Mouse (Mus musculus) stomach, postnatal 0 days (tissue): Measurements from ENCODE around the gene Clspn. TPM values are rescaled to one million over a fixed set of nuclear protein-coding genes. Genes with fewer than 3 reads are reported as not detected.
A peak's percentile ranks its signal among the peaks of the same experiment; 100 is the strongest.

Experiments
- ATAC-seq: fragments of 200-750 bp; cut with Nextera tagmentation; 2 replicates; pipeline ENCODE4 v1.8.0; 2017; ENCODE audit not compliant: low FRiP score, low TSS enrichment
- DNase-seq: peaks from one replicate; pipeline ENCODE4 v3.0.0-alpha.2; 2016; ENCODE audit warnings: low spot score
- H3K27ac ChIP-seq: fragments of 300-500 bp; sonication (generic); replicated peaks from 2 replicates; pipeline ENCODE4 v1.5.1; 2014; ENCODE audit warnings: mild to moderate bottlenecking, control low read depth
- H3K27me3 ChIP-seq: fragments of 300-500 bp; sonication (generic); 2 replicates; pipeline ENCODE4 v1.6.1; 2014; ENCODE audit warnings: low read length; ENCODE audit not compliant: control insufficient read depth, insufficient read depth
- H3K36me3 ChIP-seq: fragments of 300-500 bp; sonication (generic); 2 replicates; pipeline ENCODE4 v1.6.1; 2014; ENCODE audit warnings: low read length, mixed read lengths; ENCODE audit not compliant: control insufficient read depth, insufficient read depth
- H3K4me1 ChIP-seq: fragments of 300-500 bp; sonication (generic); replicated peaks from 2 replicates; pipeline ENCODE4 v1.6.1; 2014; ENCODE audit warnings: antibody characterized with exemption; ENCODE audit not compliant: control insufficient read depth, insufficient read depth
- H3K4me2 ChIP-seq: fragments of 300-500 bp; sonication (generic); replicated peaks from 2 replicates; pipeline ENCODE4 v1.6.1; 2014; ENCODE audit warnings: low read depth, mild to moderate bottlenecking, control low read depth, moderate library complexity
- H3K4me3 ChIP-seq: fragments of 300-500 bp; sonication (generic); 2 replicates; pipeline ENCODE4 v1.5.1; 2014; ENCODE audit warnings: low read depth, low read length, control low read depth
- H3K9ac ChIP-seq: fragments of 300-500 bp; sonication (generic); 2 replicates; pipeline ENCODE4 v1.6.1; 2014; ENCODE audit warnings: mild to moderate bottlenecking, low read length, control low read depth, mixed read lengths
- H3K9me3 ChIP-seq: fragments of 300-500 bp; sonication (generic); 2 replicates; pipeline ENCODE4 v1.6.1; 2016; ENCODE audit warnings: low read length; ENCODE audit not compliant: control insufficient read depth
- CTCF ChIP-seq: IDR thresholded peaks from 2 replicates; pipeline ENCODE4 v1.5.1; 2016; ENCODE audit warnings: antibody characterized with exemption, low read depth, mild to moderate bottlenecking, moderate library complexity
- EP300 ChIP-seq: optimal IDR thresholded peaks from 2 replicates; pipeline ENCODE3; 2016; ENCODE audit warnings: antibody characterized with exemption
- WGBS: fragments of 180-500 bp; shearing (Covaris S2); extraction: QIAGEN DNeasy Blood & Tissue Kit; methylation state at CpG from one replicate; pipeline ENCODE4 v1.1.7; 2014; 5-methylcytosine and 5-hydroxymethylcytosine counted together
- polyA plus RNA-seq: library from polyadenylated mRNA; unstranded; fragments of >200 nt; fragmentation: Nextera tagmentation; extraction: Ambion mirVana; gene quantifications from 2 replicates; pipeline ENCODE4 v1.2.1, GENCODE M21; 2015

The Clspn gene
- polyA plus RNA-seq, 1 experiment from 2014 or later = 8.9 TPM

GRCm38 (mm10) chr4:126536865-126537264 lies 19.9 kb upstream of the Clspn start:
- 67% methylated on average over 5 of the region's 5 CpGs for WGBS
- H3K27ac ChIP-seq = no peak overlapping the region
- H3K4me2 ChIP-seq = no peak overlapping the region
- no peaks in the 10 kb centered on the region for H3K27me3 ChIP-seq
- H3K9me3 ChIP-seq = no peaks in the 10 kb centered on the region
- DNase-seq (no peak), ATAC-seq (no peak)
- TF ChIP-seq CTCF (no peak), EP300 (no peak)
- no peak overlapping the region for H3K4me3 ChIP-seq
- no peaks in the 10 kb centered on the region for H3K36me3 ChIP-seq
- no peak overlapping the region for H3K9ac ChIP-seq
- 0 out of 2 replicates have a peak, but pooled peaks cover 3% of the 10 kb centered on the region for H3K4me1 ChIP-seq

GRCm38 (mm10) chr4:126540487-126541071 lies 16.2 kb upstream of the Clspn start:
- Histone ChIP-seq H3K27me3 (no peaks in the 10 kb centered on the region), H3K4me1 (no peaks in the 10 kb centered on the region), H3K4me2 (no peak overlapping the region), H3K27ac (no peak overlapping the region), H3K36me3 (no peaks in the 10 kb centered on the region), H3K4me3 (no peak overlapping the region), H3K9ac (no peak overlapping the region), H3K9me3 (no peaks in the 10 kb centered on the region)
- TF ChIP-seq EP300 = no peak
- TF ChIP-seq CTCF = no peak
- 75% methylated on average over 3 of the region's 3 CpGs for WGBS
- ATAC-seq = peak; percentile 65; the same call in 1 of the 2 replicates
- peak; percentile 31 for DNase-seq

- no peak for ATAC-seq
- 69% methylated on average over 7 of the region's 7 CpGs for WGBS
- H3K4me1 ChIP-seq = no peaks in the 10 kb centered on the region
Observed at GRCm38 (mm10) chr4:126542838-126543237, 13.9 kb upstream of the Clspn start.

GRCm38 (mm10) chr4:126545016-126545415 lies 11.7 kb upstream of the Clspn start:
- no peak for TF ChIP-seq EP300
- TF ChIP-seq CTCF = no peak
- 83% methylated on average over 1 of the region's 1 CpGs for WGBS
- ATAC-seq = no peak
- DNase-seq = no peak
- Histone ChIP-seq H3K9me3 (no peaks in the 10 kb centered on the region), H3K4me1 (no peaks in the 10 kb centered on the region), H3K36me3 (no peaks in the 10 kb centered on the region), H3K9ac (no peak overlapping the region), H3K4me2 (no peak overlapping the region), H3K4me3 (no peak overlapping the region), H3K27ac (no peak overlapping the region), H3K27me3 (no peaks in the 10 kb centered on the region)

More at GRCm38 (mm10) chr4:126542838-126543237, 13.9 kb upstream of the Clspn start:
- Histone ChIP-seq H3K9ac (no peak overlapping the region), H3K36me3 (no peaks in the 10 kb centered on the region), H3K4me2 (no peak overlapping the region), H3K27me3 (no peaks in the 10 kb centered on the region), H3K9me3 (no peaks in the 10 kb centered on the region), H3K4me3 (no peak overlapping the region), H3K27ac (no peak overlapping the region)
- TF ChIP-seq EP300 = no peak
- no peak for DNase-seq

GRCm38 (mm10) chr4:126545703-126546102 lies 11.0 kb upstream of the Clspn start:
- Histone ChIP-seq H3K36me3 (no peaks in the 10 kb centered on the region), H3K9me3 (no peaks in the 10 kb centered on the region), H3K27ac (no peak overlapping the region), H3K27me3 (no peaks in the 10 kb centered on the region), H3K4me3 (no peak overlapping the region), H3K4me1 (no peaks in the 10 kb centered on the region), H3K9ac (no peak overlapping the region), H3K4me2 (no peak overlapping the region)
- DNase-seq (no peak), ATAC-seq (no peak)
- 68% methylated on average over 6 of the region's 7 CpGs for WGBS
- TF ChIP-seq CTCF (no peak), EP300 (no peak)

- no peak overlapping the region for H3K4me2 ChIP-seq
- no peak overlapping the region for H3K27ac ChIP-seq
- no peaks in the 10 kb centered on the region for H3K27me3 ChIP-seq
- H3K9me3 ChIP-seq = no peaks in the 10 kb centered on the region
- H3K9ac ChIP-seq = no peak overlapping the region
- WGBS = 78% methylated on average over 2 of the region's 2 CpGs
- DNase-seq = no peak
- H3K36me3 ChIP-seq = no peaks in the 10 kb centered on the region
- no peak for TF ChIP-seq CTCF
- no peak for TF ChIP-seq EP300
- no peak overlapping the region for H3K4me3 ChIP-seq
- H3K4me1 ChIP-seq = no peaks in the 10 kb centered on the region
- ATAC-seq = no peak
Observed at GRCm38 (mm10) chr4:126546183-126546582, 10.6 kb upstream of the Clspn start.
